Mouse (Mus musculus) intestine, embryonic 14.5 days (tissue): ENCODE data around the gene Micu1. TPM values are rescaled to one million over a fixed set of nuclear protein-coding genes. Genes with fewer than 3 reads are reported as not detected.

Experiments
- ATAC-seq: fragments of 200-750 bp; cut with Nextera tagmentation; replicated peaks from 2 replicates; pipeline ENCODE4 v1.8.0; 2017; ENCODE audit warnings: low read depth, moderate number of reproducible peaks, moderate TSS enrichment, moderate library complexity; ENCODE audit not compliant: low FRiP score, low TSS enrichment
- DNase-seq: peaks from one replicate; pipeline ENCODE4 v3.0.0-alpha.2; 2018; ENCODE audit warnings: low spot score
- H3K27ac ChIP-seq: fragments of 300-500 bp; sonication (generic); 2 replicates; pipeline ENCODE4 v1.5.1; 2014; ENCODE audit warnings: low read depth, mild to moderate bottlenecking, control low read depth
- H3K27me3 ChIP-seq: fragments of 300-500 bp; sonication (generic); replicated peaks from 2 replicates; pipeline ENCODE4 v1.6.1; 2014; ENCODE audit warnings: low read length, control low read depth; ENCODE audit not compliant: control insufficient read depth, insufficient read depth
- H3K36me3 ChIP-seq: fragments of 300-500 bp; sonication (generic); 2 replicates; pipeline ENCODE4 v1.6.1; 2014; ENCODE audit warnings: low read length, control low read depth; ENCODE audit not compliant: control insufficient read depth, insufficient read depth
- H3K4me1 ChIP-seq: fragments of 300-500 bp; sonication (generic); replicated peaks from 2 replicates; pipeline ENCODE4 v1.6.1; 2014; ENCODE audit warnings: low read length, control low read depth, mixed read lengths; ENCODE audit not compliant: control insufficient read depth, insufficient read depth
- H3K4me2 ChIP-seq: fragments of 300-500 bp; sonication (generic); 2 replicates; pipeline ENCODE4 v1.6.1; 2014; ENCODE audit warnings: low read length
- H3K4me3 ChIP-seq: fragments of 300-500 bp; sonication (generic); 2 replicates; pipeline ENCODE4 v1.5.1; 2014; ENCODE audit warnings: low read depth, low read length, control low read depth, mixed read lengths
- H3K9ac ChIP-seq: fragments of 300-500 bp; sonication (generic); 2 replicates; pipeline ENCODE4 v1.6.1; 2014; ENCODE audit warnings: mild to moderate bottlenecking, low read length
- H3K9me3 ChIP-seq: fragments of 300-500 bp; sonication (generic); 2 replicates; pipeline ENCODE4 v1.6.1; 2016; ENCODE audit warnings: low read length, control low read depth; ENCODE audit not compliant: control insufficient read depth
- WGBS: fragments of 180-500 bp; shearing (Covaris S2); extraction: QIAGEN DNeasy Blood & Tissue Kit; methylation state at CpG from one replicate; pipeline ENCODE4 v1.1.7; 2014; 5-methylcytosine and 5-hydroxymethylcytosine counted together
- polyA plus RNA-seq: library from polyadenylated mRNA; unstranded; fragments of >200 nt; fragmentation: Nextera tagmentation; extraction: Ambion mirVana; gene quantifications from 2 replicates; pipeline ENCODE4 v1.2.1, GENCODE M21; 2014

The Micu1 gene
- polyA plus RNA-seq, 1 experiment from 2014 or later: 65.8 TPM

DNA sequence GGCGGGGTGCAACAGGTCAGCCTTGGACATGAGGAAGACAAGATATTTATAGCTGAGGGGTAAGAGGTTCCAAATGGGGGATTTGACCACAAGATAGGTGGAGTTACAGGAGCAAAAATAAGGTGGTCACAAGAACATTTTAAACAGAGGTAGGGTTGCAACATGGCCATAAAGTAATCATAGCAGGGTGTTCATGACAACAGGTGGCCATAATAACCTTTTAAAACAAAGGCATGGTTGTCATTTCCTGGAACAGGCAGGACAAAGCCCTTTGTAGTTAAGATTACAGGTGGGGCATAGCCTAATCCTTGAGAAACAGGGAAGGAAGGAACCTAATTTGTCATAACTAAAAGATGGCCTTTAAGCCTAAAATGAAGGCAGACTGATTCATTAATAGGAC is 51.8 kb downstream of the Micu1 start:
- no peak overlapping the region for H3K27ac ChIP-seq
- H3K4me2 ChIP-seq: no peak overlapping the region
- H3K4me3 ChIP-seq: no peak overlapping the region
- no peaks in the 10 kb centered on the region for H3K27me3 ChIP-seq
- H3K9ac ChIP-seq: no peak overlapping the region
- DNase-seq (no peak), ATAC-seq (no peak)
- peaks cover 12% of the 10 kb centered on the region; the same call in 1 of the 2 replicates for H3K36me3 ChIP-seq
- no peaks in the 10 kb centered on the region for H3K9me3 ChIP-seq
- WGBS: 90% methylated on average over 1 of the region's 1 CpGs
- no peaks in the 10 kb centered on the region for H3K4me1 ChIP-seq

DNA sequence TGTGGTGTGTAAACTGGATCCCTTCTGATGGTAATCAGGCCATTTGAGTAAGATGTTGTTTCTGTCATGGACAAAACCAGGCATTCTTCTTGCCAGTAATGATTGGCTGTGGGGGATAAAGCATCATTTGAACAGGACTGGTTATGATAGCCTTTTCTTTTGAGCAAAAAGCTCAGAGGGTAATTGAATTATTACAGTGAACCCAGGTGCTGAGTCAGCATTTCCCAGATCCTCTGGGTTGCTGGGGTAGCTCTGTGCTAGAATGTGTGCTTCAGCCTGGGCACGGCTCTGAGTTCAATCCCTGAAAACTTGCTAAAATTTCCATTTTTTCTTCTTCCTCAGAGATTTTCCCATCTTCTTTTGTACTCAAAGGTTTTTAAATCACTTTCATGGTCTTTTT is 52.6 kb downstream of the Micu1 start:
- Histone ChIP-seq H3K9me3 (no peaks in the 10 kb centered on the region), H3K4me1 (no peaks in the 10 kb centered on the region), H3K4me3 (no peak overlapping the region), H3K9ac (no peak overlapping the region), H3K27me3 (no peaks in the 10 kb centered on the region), H3K4me2 (no peak overlapping the region), H3K36me3 (peaks cover 12% of the 10 kb centered on the region; the same call in 1 of the 2 replicates), H3K27ac (no peak overlapping the region)
- whole genome bisulfite sequencing: 78% methylated on average over 1 of the region's 1 CpGs
- DNase-seq (no peak), ATAC-seq (no peak)

DNA sequence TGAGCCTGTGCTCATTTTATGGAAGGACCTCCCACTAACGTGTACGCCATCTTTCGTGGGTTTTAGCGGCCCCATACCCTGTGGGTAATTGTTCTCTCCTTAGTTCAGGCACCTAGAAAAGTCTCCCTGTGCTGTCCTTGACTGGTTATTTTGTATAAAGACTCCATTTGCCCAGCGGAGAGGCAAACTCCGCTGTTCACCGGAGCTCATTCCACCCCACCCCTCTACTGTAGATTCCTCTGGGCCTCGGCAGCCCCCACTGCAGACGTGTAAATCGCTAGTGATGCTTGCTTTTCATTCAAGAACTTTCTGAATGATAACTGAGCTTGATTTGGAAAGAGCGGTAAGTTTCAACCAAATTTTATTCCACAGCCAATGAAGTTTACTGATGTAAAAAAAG is 53.4 kb downstream of the Micu1 start:
- no peak for DNase-seq
- no peak overlapping the region for H3K27ac ChIP-seq
- peaks cover 7% of the 10 kb centered on the region; the same call in 1 of the 2 replicates for H3K36me3 ChIP-seq
- H3K4me3 ChIP-seq: no peak overlapping the region
- no peaks in the 10 kb centered on the region for H3K27me3 ChIP-seq
- H3K9ac ChIP-seq: no peak overlapping the region
- H3K4me2 ChIP-seq: no peak overlapping the region
- 89% methylated on average over 11 of the region's 11 CpGs for WGBS
- no peak for ATAC-seq
- H3K9me3 ChIP-seq: no peaks in the 10 kb centered on the region
- no peaks in the 10 kb centered on the region for H3K4me1 ChIP-seq

DNA sequence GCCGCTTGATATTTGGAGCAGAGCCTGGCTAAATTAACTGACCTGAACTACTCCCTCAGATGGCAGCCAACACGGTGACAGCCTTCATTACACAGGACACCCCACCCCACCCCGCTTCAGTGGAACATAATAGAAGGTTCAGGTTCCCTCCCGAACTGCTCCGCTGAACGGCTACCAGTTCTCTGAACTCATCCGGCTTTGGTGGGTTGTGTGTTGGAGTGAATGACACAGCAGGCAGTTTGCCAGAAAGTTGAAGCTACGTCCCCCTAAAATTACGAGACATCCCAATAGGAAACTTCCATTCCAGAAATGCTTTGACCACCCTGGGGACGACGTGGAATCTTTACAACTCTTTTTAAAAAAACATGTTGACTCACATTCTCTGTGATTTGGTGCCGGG is 53.8 kb downstream of the Micu1 start:
- H3K9me3 ChIP-seq: no peaks in the 10 kb centered on the region
- no peak overlapping the region for H3K27ac ChIP-seq
- H3K4me3 ChIP-seq: no peak overlapping the region
- DNase-seq (no peak), ATAC-seq (no peak)
- H3K36me3 ChIP-seq: peaks cover 5% of the 10 kb centered on the region; the same call in 1 of the 2 replicates
- no peaks in the 10 kb centered on the region for H3K27me3 ChIP-seq
- H3K4me1 ChIP-seq: no peaks in the 10 kb centered on the region
- WGBS: 83% methylated on average over 12 of the region's 12 CpGs
- no peak overlapping the region for H3K9ac ChIP-seq
- no peak overlapping the region for H3K4me2 ChIP-seq

GRCm38 (mm10) chr10:59756570-59756969 is 54.3 kb downstream of the Micu1 start:
- H3K9ac ChIP-seq: no peak overlapping the region
- peaks cover 5% of the 10 kb centered on the region; the same call in 1 of the 2 replicates for H3K36me3 ChIP-seq
- DNase-seq (no peak), ATAC-seq (no peak)
- H3K4me1 ChIP-seq: no peaks in the 10 kb centered on the region
- 50% methylated on average over 8 of the region's 8 CpGs for WGBS
- no peak overlapping the region for H3K27ac ChIP-seq
- no peaks in the 10 kb centered on the region for H3K9me3 ChIP-seq
- H3K4me2 ChIP-seq: no peak overlapping the region
- H3K27me3 ChIP-seq: no peaks in the 10 kb centered on the region
- no peak overlapping the region for H3K4me3 ChIP-seq

DNA sequence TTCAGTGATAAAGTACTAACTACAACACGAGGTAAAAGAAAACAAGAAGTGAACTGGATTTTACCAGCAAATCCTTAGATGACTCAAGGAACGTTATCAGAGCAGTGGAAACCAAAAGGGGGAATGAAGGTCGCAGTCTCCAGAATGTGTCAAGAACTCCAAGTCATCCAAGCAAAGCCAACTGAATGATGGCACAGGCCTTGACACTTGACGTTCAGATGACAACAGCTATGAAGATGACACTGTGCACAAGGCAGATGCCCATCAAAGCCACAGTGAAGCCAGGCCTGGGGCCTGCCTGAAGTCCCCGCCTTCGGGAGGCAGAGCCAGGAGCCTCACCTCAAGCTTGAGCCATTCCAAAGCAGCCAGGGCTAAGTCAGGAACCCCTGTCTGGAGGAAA is 62.5 kb downstream of the Micu1 start:
- ATAC-seq (no peak), DNase-seq (no peak)
- no peaks in the 10 kb centered on the region for H3K9me3 ChIP-seq
- H3K4me1 ChIP-seq: no peaks in the 10 kb centered on the region
- no peaks in the 10 kb centered on the region for H3K36me3 ChIP-seq
- H3K27me3 ChIP-seq: no peaks in the 10 kb centered on the region
- no peak overlapping the region for H3K4me3 ChIP-seq
- no peak overlapping the region for H3K27ac ChIP-seq
- WGBS: 92% methylated on average over 6 of the region's 6 CpGs
- no peak overlapping the region for H3K4me2 ChIP-seq
- H3K9ac ChIP-seq: no peak overlapping the region

DNA sequence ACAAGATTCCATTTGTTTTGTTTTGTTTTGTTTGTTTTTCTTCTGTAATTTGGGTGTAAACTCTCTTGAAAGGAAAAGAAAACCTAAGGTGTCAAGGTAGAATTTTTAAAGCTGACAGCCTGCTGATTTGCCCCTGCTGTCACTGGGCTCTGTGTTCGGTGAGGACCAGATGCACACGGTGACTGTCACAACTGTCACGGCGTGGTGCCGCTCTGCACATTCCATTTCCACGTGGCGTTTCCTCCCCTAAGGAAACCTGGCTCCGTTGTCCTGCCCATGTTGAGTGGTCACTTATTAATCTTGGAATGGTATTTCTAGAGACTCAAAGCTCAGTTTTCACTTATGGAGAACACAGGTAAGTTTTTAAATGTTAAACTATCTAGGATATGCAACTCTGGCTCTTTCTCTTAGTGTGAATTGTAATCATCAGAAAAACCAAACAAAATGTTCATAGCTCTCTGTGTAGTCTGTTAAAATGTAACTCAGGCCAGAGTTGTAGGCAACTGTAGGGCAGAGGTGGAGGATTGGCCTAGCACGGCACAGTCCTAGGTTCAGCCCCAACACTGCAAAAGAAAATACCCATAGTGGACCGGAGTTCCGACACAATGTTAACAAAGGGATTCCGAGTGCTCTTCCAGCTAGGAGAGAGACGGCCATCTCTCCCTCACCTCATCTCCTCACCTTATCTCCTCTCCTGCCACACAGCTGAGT is 66.2 kb downstream of the Micu1 start:
- Histone ChIP-seq H3K36me3 (no peaks in the 10 kb centered on the region), H3K9me3 (no peaks in the 10 kb centered on the region), H3K9ac (no peak overlapping the region), H3K4me2 (no peak overlapping the region), H3K4me1 (no peaks in the 10 kb centered on the region), H3K27me3 (no peaks in the 10 kb centered on the region), H3K27ac (no peak overlapping the region), H3K4me3 (no peak overlapping the region)
- ATAC-seq (no peak), DNase-seq (no peak)
- 70% methylated on average over 13 of the region's 13 CpGs for WGBS

DNA sequence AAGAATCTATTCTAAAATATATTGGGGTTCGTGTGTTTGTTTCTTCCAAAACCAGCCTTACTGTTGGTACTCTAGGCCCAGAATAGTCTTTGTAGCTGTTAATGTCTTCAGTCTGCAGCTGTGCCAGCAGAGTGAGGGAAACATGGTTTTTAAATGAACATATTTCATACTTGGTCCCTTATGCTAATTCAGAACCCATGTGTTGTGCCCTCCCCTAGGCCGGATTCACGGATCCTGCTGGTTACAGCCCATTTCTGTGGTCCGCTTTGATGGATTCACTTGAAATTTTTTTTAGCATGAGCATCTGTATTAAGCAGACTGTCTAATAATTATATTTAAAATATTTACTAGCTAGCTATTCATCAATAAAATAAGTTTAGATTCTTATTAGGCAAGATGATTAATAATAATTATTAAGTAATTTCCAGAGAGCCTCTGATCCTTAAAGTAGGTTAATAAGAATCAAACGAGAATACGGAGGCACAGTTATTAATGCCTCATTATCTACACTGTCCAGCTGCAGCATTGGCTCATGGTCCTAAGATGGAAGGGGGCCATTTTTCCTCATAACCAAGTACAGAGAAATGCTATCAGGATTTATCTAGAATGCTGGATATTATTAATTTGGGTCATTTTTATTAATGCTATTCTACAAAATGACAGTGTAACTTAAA is 69.2 kb downstream of the Micu1 start:
- Histone ChIP-seq H3K4me2 (no peak overlapping the region), H3K27me3 (no peaks in the 10 kb centered on the region), H3K9ac (no peak overlapping the region), H3K4me3 (no peak overlapping the region), H3K27ac (no peak overlapping the region), H3K9me3 (no peaks in the 10 kb centered on the region), H3K36me3 (no peaks in the 10 kb centered on the region), H3K4me1 (no peaks in the 10 kb centered on the region)
- DNase-seq (no peak), ATAC-seq (no peak)
- WGBS: 85% methylated on average over 6 of the region's 6 CpGs

DNA sequence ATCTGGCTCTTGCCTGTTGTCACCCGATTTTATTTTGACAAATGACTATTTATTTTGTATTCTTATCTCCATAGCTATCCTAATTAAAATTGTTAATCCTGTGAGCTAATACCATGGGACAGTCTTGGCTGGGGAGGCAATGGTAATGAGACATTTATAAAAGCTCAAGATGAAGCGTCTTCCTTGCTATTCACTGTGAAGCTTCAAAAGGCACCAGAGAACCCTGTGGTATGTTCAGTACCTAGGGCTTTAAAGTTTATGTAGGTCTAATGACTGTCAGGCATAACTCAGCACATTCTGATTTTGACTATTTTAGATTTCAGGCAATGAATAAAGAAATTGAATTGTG is 69.7 kb downstream of the Micu1 start:
- Histone ChIP-seq H3K9ac (no peak overlapping the region), H3K4me1 (no peaks in the 10 kb centered on the region), H3K4me2 (no peak overlapping the region), H3K4me3 (no peak overlapping the region), H3K9me3 (no peaks in the 10 kb centered on the region), H3K27ac (no peak overlapping the region), H3K27me3 (no peaks in the 10 kb centered on the region), H3K36me3 (no peaks in the 10 kb centered on the region)
- no peak for ATAC-seq
- DNase-seq: no peak
- 85% methylated on average over 2 of the region's 2 CpGs for WGBS
